Mouse (Mus musculus) spleen, adult 2 months (tissue): ENCODE results near the gene Ykt6. TPM values are rescaled to one million over a fixed set of nuclear protein-coding genes. Genes with fewer than 3 reads are reported as not detected.
A peak's percentile ranks its signal among the peaks of the same experiment; 100 is the strongest.
"Not testable (repeated sequence)": the region's sequence is repeated elsewhere in the genome, so short reads cannot be mapped to it uniquely, and the experiment has no call there.

ENCODE experiments used
- DNase-seq, 2 experiments: peaks; one replicate each; pipeline versions ENCODE4 v3.0.0 to v3.0.0-alpha.2; 2012 to 2021; ENCODE audit warnings: low spot score in 2 of 2, low read depth in 1 of 2
- H3K27ac ChIP-seq: fragments of 200-500 bp; 2 replicates; pipeline ENCODE4 v1.5.1; 2012; ENCODE audit warnings: low read length, inconsistent platforms; ENCODE audit not compliant: insufficient read depth
- H3K27me3 ChIP-seq: fragments of 200-500 bp; 2 replicates; pipeline ENCODE4 v1.6.1; 2012; ENCODE audit warnings: mild to moderate bottlenecking, moderate library complexity, low read length, inconsistent platforms; ENCODE audit not compliant: control insufficient read depth, insufficient read depth
- H3K36me3 ChIP-seq: fragments of 200-500 bp; 2 replicates; pipeline ENCODE4 v1.6.1; 2012; ENCODE audit warnings: mild to moderate bottlenecking, low read length, inconsistent platforms; ENCODE audit not compliant: control insufficient read depth, insufficient read depth
- H3K4me1 ChIP-seq: fragments of 200-500 bp; 2 replicates; pipeline ENCODE4 v1.6.1; 2011; ENCODE audit warnings: inconsistent platforms; ENCODE audit not compliant: control insufficient read depth, insufficient read depth, insufficient read length
- H3K4me3 ChIP-seq: fragments of 200-500 bp; 2 replicates; pipeline ENCODE4 v1.5.1; 2011; ENCODE audit warnings: mild to moderate bottlenecking, inconsistent platforms; ENCODE audit not compliant: insufficient read depth, insufficient read length; ENCODE audit errors: extremely low read depth
- CTCF ChIP-seq: fragments of 200-500 bp; IDR thresholded peaks from 2 replicates; pipeline ENCODE4 v1.5.1; 2011; ENCODE audit warnings: mild to moderate bottlenecking, inconsistent platforms; ENCODE audit not compliant: insufficient read depth, insufficient read length, insufficient replicate concordance; ENCODE audit errors: extremely low read depth
- POLR2A ChIP-seq: fragments of 200-500 bp; IDR thresholded peaks from 2 replicates; pipeline ENCODE4 v1.6.1; 2011; ENCODE audit warnings: low read depth, low read length, inconsistent platforms
- WGBS: fragments of 180-500 bp; shearing (Covaris S2); methylation state at CpG from one replicate; pipeline ENCODE4 v1.1.7; 2018; 5-methylcytosine and 5-hydroxymethylcytosine counted together
- polyA plus RNA-seq: library from polyadenylated mRNA; depleted of rRNA; stranded (reverse); fragments of >200 nt; gene quantifications from 2 replicates; pipeline ENCODE4 v1.2.3, GENCODE M21; 2012

Ykt6 gene
- polyA plus RNA-seq, 1 experiment, result 31.0 TPM

DNA sequence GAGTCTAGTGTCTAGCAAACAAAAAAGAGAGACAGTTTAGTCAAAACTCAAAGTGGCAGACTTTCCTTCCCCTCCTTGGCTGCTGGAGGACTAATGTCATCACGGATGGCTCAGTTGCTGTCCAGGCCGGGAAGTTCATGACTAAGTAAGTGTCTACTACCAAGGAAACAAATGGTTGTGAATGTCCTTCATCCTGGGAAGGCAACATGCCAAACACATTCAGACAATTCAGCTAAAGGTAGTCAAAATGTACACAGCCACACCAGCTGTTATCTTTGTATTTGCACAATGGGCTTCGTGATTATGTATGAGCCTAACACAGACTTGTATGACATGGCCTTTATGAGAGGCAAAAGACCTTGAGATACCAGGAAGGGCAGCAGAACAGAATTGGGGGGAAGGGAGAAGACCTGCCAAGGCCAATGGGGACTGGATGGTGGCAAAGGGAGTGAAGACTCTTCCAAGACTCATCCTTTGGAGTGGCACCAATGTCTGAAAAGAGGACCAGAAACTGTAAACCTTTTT is 28.7 kb upstream of the Ykt6 start:
- H3K4me3 ChIP-seq, result no peak overlapping the region
- no peaks in the 10 kb centered on the region for H3K27me3 ChIP-seq
- TF ChIP-seq POLR2A (no peak), CTCF (no peak)
- no peaks in the 10 kb centered on the region; the same call in 1 of the 2 replicates for H3K4me1 ChIP-seq
- H3K36me3 ChIP-seq, result no peaks in the 10 kb centered on the region
- H3K27ac ChIP-seq, result no peak overlapping the region
- 81% methylated on average over 3 of the region's 3 CpGs for WGBS
- DNase-seq, result no peak

DNA sequence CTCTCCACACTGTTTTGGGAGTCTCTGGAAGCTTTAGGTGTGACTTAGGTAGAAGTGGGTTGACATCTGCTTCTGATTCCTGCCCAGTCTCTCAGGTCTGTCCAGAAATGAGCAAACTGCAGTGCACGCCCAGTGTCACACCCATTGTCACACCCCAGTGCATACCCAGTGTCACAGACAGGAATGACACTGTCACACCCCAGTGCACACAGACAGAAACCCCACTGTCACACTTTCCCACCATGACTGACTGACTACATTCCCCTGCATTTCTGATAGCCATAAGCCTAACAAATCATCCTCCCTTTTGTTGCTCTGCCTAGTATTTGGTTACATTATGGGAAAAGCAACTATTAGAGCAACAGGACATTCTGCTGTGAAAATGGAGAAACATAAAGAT is 24.9 kb upstream of the Ykt6 start:
- Histone ChIP-seq H3K4me1 (no peaks in the 10 kb centered on the region; the same call in 1 of the 2 replicates), H3K27me3 (no peaks in the 10 kb centered on the region), H3K27ac (no peak overlapping the region), H3K36me3 (no peaks in the 10 kb centered on the region), H3K4me3 (no peak overlapping the region)
- DNase-seq, result no peak
- WGBS, result 33% methylated on average over 1 of the region's 1 CpGs
- TF ChIP-seq CTCF, result no peak
- TF ChIP-seq POLR2A, result no peak

DNA sequence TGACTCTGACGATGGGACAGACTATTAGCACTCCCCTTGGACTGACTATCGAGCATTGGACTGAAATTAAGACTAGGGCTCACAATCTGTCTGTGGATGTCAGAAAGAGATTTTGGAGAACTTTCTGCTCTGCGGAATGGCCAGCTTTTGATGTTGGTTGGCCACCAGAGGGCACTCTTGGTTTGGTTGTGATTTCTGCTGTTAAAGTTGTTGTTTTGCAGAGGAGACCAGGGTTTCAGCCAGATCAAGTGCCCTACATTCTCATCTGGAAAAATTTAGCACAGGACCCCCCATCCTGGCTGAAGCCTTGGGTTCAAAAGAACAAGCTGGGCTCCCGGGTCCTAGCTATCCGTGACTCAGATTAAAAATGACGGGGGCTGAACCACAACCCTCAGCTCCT is 23.5 kb upstream of the Ykt6 start:
- peak in 1 of 2 experiments; percentile 9 for DNase-seq
- not testable (repeated sequence) for H3K27me3 ChIP-seq, H3K27ac ChIP-seq, H3K36me3 ChIP-seq, H3K4me3 ChIP-seq, H3K4me1 ChIP-seq
- 92% methylated on average over 6 of the region's 6 CpGs for WGBS

DNA sequence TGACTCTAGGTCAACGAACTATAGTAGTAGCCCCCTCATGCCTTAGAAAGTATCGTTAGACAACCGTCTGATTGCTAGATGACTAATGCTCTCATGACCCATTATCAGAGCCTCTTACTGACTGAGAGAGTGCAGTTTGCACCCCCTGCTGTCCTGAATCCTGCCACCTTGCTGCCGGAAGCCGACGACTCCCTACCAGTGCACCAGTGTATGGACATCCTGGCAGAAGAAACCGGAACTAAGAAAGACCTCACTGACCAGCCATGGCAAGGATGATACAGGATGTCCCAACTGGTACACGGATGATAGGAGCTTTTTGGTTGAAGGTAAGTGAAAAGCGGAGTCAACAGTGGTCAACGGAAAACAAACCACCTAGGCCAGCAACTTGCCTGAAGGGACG is 21.0 kb upstream of the Ykt6 start:
- not testable (repeated sequence) for DNase-seq, H3K4me1 ChIP-seq
- 95% methylated on average over 11 of the region's 11 CpGs for WGBS

DNA sequence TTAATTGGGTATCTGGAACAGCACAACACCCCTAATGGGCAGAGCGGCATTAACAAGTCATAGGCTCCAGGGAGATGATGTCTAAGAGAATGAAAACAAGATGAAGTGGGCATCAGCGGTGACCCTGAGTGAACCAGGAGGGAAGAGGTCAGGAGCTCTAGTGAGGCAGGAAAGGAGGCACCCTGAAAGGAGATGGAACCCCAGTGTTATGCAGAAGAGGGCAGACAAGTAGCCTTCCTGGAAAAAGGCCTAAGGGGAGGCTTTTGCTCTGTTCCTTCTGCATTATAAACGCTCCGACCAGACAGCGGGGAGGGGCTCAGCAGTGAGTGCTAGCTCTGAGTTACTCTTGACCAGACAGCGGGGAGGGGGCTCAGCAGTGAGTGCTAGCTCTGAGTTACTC is 12.5 kb upstream of the Ykt6 start:
- WGBS, result 94% methylated on average over 6 of the region's 6 CpGs
- TF ChIP-seq POLR2A (no peak), CTCF (no peak)

More for the DNA sequence above, 21.0 kb upstream of the Ykt6 start:
- not testable (repeated sequence) for H3K4me3 ChIP-seq, H3K27ac ChIP-seq, H3K27me3 ChIP-seq, H3K36me3 ChIP-seq

DNA sequence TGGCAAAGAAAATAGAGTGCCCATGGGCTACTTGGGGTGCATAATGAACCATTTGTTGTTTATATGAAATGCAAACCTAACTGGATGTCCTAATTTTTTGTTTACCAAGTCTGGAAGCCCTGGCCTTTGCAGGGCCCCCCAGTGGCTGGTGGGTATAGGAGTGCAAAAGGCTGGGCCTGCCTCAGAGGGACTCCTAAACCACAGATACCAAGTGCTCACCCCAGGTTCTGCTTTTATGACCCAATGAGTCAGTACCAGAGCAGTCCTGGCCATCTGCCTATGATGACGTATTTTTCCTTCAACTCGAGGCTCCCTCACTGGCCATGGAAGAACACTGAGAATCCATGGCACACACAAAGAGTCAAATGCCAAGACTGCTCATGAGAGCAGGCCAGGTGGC is 10.4 kb upstream of the Ykt6 start:
- Histone ChIP-seq H3K4me1 (peaks cover 7% of the 10 kb centered on the region; the same call in 1 of the 2 replicates), H3K4me3 (no peak overlapping the region), H3K27me3 (no peaks in the 10 kb centered on the region), H3K36me3 (no peaks in the 10 kb centered on the region), H3K27ac (no peak overlapping the region)
- WGBS, result 48% methylated on average over 2 of the region's 2 CpGs
- DNase-seq, result no peak
- TF ChIP-seq POLR2A (no peak), CTCF (no peak)

More for the DNA sequence above, 12.5 kb upstream of the Ykt6 start:
- no peak for DNase-seq
- no peaks in the 10 kb centered on the region for H3K36me3 ChIP-seq
- no peaks in the 10 kb centered on the region for H3K4me1 ChIP-seq
- no peak overlapping the region for H3K27ac ChIP-seq
- no peak overlapping the region for H3K4me3 ChIP-seq
- no peaks in the 10 kb centered on the region for H3K27me3 ChIP-seq

DNA sequence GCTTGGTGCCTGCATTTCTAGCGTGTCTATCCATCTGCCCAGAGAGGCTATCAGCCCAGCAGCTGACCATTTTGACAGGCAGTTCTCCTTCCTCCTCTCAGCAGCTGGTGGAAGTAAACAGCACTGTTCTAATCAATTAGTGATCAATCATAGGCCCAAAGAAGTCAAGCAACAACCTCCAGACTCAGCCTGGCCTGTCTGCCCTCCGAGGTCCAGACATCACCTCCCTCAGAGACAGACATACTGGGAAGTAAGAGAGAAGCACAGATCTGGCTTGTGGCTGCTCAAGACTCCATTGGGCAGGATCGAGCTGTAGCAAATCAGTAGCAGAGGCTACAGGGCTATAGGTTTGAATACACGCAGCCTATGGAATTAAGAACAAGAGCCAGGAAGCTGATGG is 7.7 kb upstream of the Ykt6 start:
- no peak for DNase-seq
- no peak overlapping the region for H3K4me3 ChIP-seq
- no peaks in the 10 kb centered on the region for H3K27me3 ChIP-seq
- H3K4me1 ChIP-seq, result peaks cover 9% of the 10 kb centered on the region; the same call in 1 of the 2 replicates
- no peak overlapping the region for H3K27ac ChIP-seq
- no peaks in the 10 kb centered on the region for H3K36me3 ChIP-seq
- 88% methylated on average over 4 of the region's 4 CpGs for WGBS
- TF ChIP-seq POLR2A (no peak), CTCF (no peak)
